Mouse (Mus musculus) lung, postnatal 14 days (tissue): ENCODE results near the gene Trim65.
A peak's percentile ranks its signal among the peaks of the same experiment; 100 is the strongest.
"Not testable (repeated sequence)": the region's sequence is repeated elsewhere in the genome, so short reads cannot be mapped to it uniquely, and the experiment has no call there.

Source experiments
- DNase-seq: peaks from one replicate; pipeline ENCODE4 v3.0.0; 2021

Trim65 gene

GRCm38 (mm10) chr11:116138096-116138467, 7.2 kb upstream of the Trim65 start:
- no peak for DNase-seq

DNA sequence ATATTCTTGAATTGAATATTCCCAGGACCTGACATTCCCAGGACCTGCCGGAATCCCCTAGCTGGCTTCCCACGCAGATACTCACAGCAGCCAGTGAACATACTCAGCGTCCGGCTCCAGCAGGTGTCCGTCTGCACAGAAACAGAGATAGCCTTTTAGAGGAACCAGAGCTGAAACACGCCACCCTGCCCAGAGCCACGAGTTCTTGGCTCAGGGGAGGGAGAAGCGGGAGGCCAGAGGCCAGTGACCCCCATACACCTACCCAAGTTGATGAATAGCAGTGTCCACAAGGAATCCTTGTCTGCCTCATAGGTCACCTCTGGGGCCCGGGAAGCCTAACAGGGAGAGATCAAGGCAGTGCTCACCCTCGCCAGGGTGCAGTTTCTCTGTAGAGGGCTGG, 3.2 kb upstream of the Trim65 start:
- DNase-seq: no peak

DNA sequence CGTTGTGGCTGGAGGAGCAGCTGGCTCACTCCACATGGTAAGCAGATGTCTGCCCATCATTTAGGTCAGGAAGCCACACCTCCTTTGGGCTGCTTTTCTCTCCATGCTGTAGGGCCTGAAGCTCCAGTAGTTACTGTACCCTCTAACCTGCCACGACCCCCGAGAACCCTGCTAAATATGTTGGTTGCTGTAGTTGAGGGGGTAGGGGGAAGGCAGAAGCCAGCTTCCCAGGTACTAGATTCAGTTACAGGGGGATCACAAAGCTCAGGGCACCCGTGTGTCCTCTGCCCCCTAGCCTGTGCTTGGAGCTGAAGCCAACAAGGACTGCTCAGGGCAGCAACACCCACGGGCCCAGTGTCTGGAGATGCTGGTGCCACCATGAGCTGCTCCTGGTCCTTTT, 2.6 kb upstream of the Trim65 start:
- DNase-seq: no peak

GRCm38 (mm10) chr11:116132366-116133333, 1.7 kb upstream of the Trim65 start:
- no peak for DNase-seq

GRCm38 (mm10) chr11:116131349-116132170, 632 bp upstream of the Trim65 start:
- no peak for DNase-seq

GRCm38 (mm10) chr11:116129993-116130487, 888 bp downstream of the Trim65 start:
- no peak for DNase-seq

DNA sequence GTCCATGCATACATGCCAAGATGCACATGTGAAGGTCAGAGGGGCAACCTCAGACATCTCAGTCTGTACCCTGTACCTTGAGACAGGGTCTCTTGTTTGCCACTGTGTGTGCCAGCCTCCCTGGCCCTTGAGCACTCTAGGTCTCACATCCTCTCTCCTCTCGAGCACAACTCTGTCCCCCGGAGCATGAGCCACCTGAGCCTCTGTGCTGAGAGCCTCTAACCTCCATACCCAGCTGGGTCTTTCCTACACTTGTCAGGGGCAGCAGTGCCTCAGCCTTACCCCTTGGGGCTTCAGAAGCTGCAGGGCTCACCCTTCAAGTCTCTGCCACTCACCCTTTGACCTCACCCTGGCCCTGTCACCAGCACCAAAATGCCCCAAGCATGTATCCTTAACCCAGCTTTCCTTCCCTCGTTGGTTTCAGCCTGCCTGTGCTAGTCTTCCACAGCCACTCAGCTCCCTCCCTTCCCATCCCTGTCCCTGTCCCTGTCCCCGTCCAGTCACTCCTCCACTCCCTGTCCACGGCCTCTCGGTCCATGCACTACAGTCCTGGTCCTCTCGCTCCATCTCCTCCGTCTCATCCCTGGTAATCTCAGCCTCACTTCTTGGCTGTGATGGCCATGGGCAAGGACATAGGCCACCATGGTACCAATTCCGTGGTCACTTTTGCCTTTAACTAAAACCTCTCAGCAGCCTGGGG, 1.7 kb downstream of the Trim65 start:
- DNase-seq: no peak

DNA sequence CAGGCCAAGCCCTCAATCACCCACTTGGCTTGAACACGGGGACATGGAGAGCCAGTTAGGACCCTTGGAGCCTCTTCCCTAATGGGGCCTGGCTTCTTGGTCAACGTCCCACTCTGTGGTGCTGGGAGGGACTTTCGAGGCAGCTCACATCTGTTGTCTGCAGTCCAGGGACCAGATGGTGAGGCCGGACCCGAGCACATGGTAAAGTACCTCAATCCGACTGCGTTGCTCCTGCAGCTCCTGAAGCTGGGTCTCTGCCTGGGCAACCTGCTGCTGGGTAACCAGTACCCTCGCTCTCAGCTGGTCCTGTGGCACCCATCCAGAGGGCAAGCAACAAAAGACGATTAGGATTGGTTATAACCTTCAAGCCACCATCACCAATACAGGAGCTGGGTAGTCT, 2.9 kb downstream of the Trim65 start:
- no peak for DNase-seq

GRCm38 (mm10) chr11:116127156-116127980, 3.6 kb downstream of the Trim65 start, which contains the start of gene Trim47:
Gene Trim47 (minus strand): TSS chr11:116127210.
- DNase-seq: peak; percentile 85

DNA sequence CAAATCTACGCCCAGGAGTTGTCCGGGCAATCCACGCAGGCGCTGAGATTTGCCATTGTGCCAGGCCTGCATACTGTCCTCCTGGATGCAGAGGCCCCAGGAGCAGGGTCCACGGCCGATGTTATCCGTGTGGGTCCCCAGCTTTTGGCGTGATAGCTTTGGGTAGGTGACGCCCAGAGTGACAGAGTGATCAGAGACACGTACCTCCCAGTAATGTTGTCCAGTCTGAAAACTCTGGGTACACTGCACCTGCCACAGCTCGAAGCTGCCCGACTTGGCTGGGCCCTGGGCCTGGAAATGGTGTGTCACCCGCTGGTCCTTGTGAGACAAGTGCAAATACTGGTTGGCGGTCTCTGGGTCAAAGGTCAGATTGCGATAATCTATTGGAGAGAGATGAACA, 4.7 kb downstream of the Trim65 start:
- no peak for DNase-seq

DNA sequence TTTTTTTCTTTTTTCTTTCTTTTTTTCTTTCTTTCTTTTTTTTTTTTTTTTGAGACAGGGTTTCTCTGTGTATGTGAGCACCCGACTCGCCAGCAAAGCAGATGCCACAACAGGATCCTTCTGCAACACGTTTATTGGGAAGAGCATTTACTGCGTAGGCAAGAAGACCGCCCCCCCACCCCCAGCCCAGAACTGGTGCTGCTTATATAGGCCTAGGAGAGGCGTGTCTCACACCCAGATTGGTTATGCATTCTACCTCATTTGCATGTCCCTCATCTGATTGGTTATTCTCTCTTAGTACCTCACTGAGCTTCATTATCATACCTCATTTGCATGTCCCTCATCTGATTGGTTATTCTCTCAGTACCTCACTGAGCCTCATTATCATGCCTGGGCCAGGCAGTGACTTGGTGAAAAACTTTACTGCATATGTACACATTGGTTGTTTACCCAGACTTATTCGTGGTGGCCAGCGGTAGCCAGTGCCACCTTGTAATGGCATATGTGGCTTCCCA, 9.1 kb downstream of the Trim65 start:
- DNase-seq: not testable (repeated sequence)

GRCm38 (mm10) chr11:116117819-116118218, 13.1 kb downstream of the Trim65 start:
- DNase-seq: no peak

DNA sequence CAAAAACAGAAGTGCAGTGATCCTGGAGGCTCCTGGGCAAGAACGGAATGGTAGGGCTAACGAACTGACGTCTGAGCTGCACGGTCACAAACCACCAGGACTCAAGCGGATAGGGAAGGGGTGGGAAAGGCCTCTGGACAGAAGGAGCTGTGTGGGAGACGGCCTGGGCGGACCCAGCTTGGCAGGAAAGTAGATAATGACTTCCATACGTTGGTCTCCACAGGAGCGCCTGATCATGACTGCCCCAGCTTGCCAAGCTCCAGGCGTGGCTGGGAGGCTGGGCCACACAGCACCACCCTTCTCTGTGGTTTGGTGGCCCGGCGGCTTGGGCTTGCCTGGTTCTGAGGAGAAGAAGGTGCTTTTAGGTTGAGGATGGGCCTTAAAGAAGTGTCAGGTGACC, 13.7 kb downstream of the Trim65 start:
- DNase-seq: no peak

DNA sequence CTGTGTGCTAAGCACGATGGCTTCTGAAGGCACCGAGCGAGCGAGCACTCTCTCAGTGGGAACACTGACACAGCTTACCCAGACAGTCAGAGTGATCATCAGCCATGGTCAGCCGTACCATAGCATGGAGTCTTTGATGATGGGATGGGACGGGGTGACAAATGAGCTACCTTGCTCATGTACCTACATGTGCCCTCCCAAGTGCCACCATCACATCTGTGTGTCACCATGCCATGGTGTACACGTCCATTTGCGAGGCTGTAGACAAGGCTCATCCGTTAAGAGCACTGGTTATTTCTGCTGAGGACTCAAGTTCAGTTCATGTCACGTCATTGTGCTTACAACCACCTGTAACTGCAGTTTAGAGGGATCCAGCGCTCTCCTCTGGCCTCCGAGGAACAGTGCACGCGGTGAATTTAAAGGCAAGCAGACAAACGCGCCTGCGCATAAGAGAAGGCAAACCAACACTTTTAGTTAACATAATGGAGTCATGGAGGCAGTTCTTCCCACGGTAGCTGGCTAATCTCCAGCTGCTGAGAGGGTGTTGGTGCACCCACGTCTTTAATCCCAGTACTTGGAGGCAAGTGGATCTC, 19.2 kb downstream of the Trim65 start:
- no peak for DNase-seq

GRCm38 (mm10) chr11:116111067-116111466, 19.9 kb downstream of the Trim65 start:
- no peak for DNase-seq

DNA sequence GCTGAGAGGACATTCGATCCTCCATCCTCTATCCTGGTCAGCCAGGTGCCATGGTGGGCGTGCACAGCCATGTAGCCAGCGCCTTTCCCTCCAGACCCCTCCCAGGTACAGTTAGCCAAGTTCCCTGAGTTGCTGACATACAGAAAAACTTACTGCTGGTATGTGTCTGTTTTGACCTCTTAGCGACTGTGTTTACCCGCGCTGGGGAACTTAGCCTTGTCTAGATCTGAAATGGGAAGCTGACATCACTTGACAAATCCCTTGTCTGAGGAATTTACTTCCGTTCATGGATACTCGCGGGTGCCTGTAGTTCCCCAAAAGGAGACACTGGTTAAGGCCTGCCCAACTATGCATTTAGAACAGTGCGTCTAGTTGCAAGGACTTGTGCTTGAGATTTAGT, 20.4 kb downstream of the Trim65 start:
- no peak for DNase-seq

- DNase-seq: peak; percentile 83
Measured at GRCm38 (mm10) chr11:116110131-116110530, 20.8 kb downstream of the Trim65 start.

DNA sequence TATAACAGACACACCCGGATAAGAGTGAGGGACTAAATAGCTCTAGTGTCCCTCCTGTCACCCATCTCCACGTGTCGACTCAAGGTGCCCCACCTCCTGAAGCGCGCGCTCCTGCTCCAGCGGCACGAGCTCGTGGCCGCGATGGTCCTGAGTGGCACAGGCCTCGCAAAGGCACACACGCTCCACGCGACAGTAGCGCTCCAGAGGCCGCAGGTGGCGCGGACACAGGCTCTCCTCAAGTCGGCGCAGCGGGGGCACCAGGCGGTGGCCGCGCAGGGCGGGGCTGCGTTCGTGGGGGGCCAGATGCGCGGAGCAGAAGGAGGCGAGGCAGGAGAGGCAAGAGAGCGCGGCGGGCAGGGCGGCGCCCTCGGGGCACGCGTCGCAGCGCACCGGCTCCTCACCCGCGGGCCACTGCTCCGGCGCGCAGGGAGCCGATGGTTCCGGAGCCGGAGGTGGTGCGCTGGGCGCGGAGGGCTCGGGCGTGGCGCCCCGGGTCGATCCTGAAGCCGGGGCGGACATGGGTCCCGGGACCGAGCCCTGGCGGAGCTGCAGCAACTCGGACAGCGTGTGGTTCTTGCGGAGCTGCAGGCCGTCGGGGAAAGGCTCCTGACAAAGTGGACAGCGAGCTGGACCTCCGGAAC, 21.4 kb downstream of the Trim65 start:
- DNase-seq: no peak

- DNase-seq: peak; percentile 72
Measured at GRCm38 (mm10) chr11:116108464-116109137, 22.3 kb downstream of the Trim65 start.

DNA sequence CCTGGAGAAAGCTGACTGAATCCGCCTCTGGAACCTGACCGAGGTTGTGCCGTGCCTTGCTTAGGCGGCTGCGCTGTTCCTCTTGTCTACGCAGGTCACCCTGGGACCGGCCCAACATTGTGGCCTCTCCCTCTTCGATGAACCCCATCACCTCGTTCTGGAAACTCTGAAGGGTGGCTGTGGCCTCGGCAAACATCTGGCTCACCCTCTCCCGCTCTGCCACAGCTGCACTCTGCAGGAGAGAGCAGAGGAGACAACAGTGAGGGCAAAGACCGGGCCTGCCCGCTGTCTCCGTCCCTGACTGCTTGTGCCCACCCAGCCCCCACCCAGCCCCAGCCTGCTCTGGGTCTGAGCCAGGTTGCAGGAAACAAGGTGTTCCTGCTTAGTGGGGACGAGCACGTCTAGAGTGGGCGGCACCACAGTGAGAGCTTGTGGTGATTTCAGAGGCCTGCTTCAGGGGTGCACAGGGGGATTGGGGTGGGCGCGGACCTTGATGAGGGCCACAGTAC, 23.1 kb downstream of the Trim65 start:
- no peak for DNase-seq
